In genomic region chr16:28539423-28539822, GRCm38 (mm10) we compare ENCODE assay signal across 27 mouse cellular contexts.
DNase-seq lines count a peak whose midpoint lies in the region; ATAC-seq and TF ChIP-seq lines count a peak whose summit lies in the region.
"Had no signal": no experiment of that assay in that cellular context is flagged by ENCODE, and none has a peak within 500 bp of the region (broad histone marks: within the 10 kb centered on the region; RNA-seq: fewer than 3 reads in every experiment).

No protein-coding gene starts in this region.

- no peaks in the 10 kb centered on the region for H3K27me3 ChIP-seq in forebrain, embryonic 12.5 days
- H3K27me3 ChIP-seq: CH12.LX; embryonic facial prominence, embryonic 13.5 days; embryonic facial prominence, embryonic 15.5 days; forebrain, embryonic 13.5 days; forebrain, embryonic 15.5 days had no signal

- H3K9ac ChIP-seq in forebrain, embryonic 12.5 days = no peak overlapping the region
- H3K9ac ChIP-seq: embryonic facial prominence, embryonic 13.5 days; embryonic facial prominence, embryonic 15.5 days; forebrain, embryonic 13.5 days; forebrain, embryonic 15.5 days; forebrain, postnatal 0 days had no signal

- no peaks in the 10 kb centered on the region for H3K9me3 ChIP-seq in forebrain, embryonic 12.5 days
- H3K9me3 ChIP-seq: embryonic facial prominence, embryonic 13.5 days; embryonic facial prominence, embryonic 15.5 days; forebrain, embryonic 10.5 days; forebrain, embryonic 13.5 days; forebrain, embryonic 15.5 days had no signal

- no peaks in the 10 kb centered on the region for H3K4me1 ChIP-seq in forebrain, embryonic 12.5 days
- H3K4me1 ChIP-seq: embryonic facial prominence, embryonic 13.5 days; embryonic facial prominence, embryonic 15.5 days; forebrain, embryonic 10.5 days; forebrain, embryonic 13.5 days; forebrain, embryonic 15.5 days had no signal

- no peak overlapping the region for H3K4me3 ChIP-seq in left cerebral cortex, adult 2 months
- no peak overlapping the region for H3K4me3 ChIP-seq in forebrain, embryonic 12.5 days (replicated peaks)
- H3K4me3 ChIP-seq: embryonic facial prominence, embryonic 13.5 days; embryonic facial prominence, embryonic 15.5 days; erythroblast, embryonic 14.5 days; forebrain, embryonic 10.5 days; forebrain, embryonic 13.5 days; forebrain, embryonic 15.5 days had no signal

- H3K27ac ChIP-seq in left cerebral cortex, adult 2 months = peak overlapping the region; percentile 68
- H3K27ac ChIP-seq in forebrain, embryonic 12.5 days = no peak overlapping the region
- H3K27ac ChIP-seq: embryonic facial prominence, embryonic 13.5 days; embryonic facial prominence, embryonic 15.5 days; forebrain, embryonic 10.5 days; forebrain, embryonic 13.5 days; forebrain, embryonic 15.5 days had no signal

- DNase-seq in frontal cortex, postnatal 14 days (ENCODE audit: low spot score in 2 of 2) = no peak
- DNase-seq in left cerebral cortex, adult 2 months (ENCODE audit: extremely low spot score in 1 of 2, low spot score in 2 of 2) = no peak
- DNase-seq in left cerebral cortex, adult 9 months (ENCODE audit: low spot score in 2 of 2) = no peak
- DNase-seq: adrenal gland, adult 8-10 months; adrenal gland, postnatal 14 days; adrenal gland, postnatal 36 days; B cell, adult 2 months; cerebellum, adult 11 months; cerebellum, adult 18-20 months; cerebellum, adult 8-10 months; cerebellum, adult 9-11 months; cerebellum, postnatal 14 days; cerebellum, postnatal 36 days; forebrain, postnatal 0 days had no signal

- ATAC-seq in frontal cortex, adult (ENCODE audit: low TSS enrichment) = peak; percentile 64
- ATAC-seq in forebrain, embryonic 12.5 days (ENCODE audit: low FRiP score) = no peak
- ATAC-seq: activated CD4-positive, CD25-positive, alpha-beta regulatory T cell, adult 4 months; CD4-positive, CD25-positive, alpha-beta regulatory T cell, adult 4 months; forebrain, embryonic 13.5 days; forebrain, embryonic 15.5 days; forebrain, postnatal 0 days; Patski had no signal

- intact Hi-C loops in left cerebral cortex, adult 2 months (cut with DNase I) = no loop called here

- H3K4me2 ChIP-seq in forebrain, embryonic 12.5 days = no peak overlapping the region
- H3K4me2 ChIP-seq: embryonic facial prominence, embryonic 13.5 days; embryonic facial prominence, embryonic 15.5 days; forebrain, embryonic 13.5 days; forebrain, embryonic 15.5 days had no signal

- H3K36me3 ChIP-seq in forebrain, embryonic 12.5 days (replicated peaks) = no peaks in the 10 kb centered on the region
- H3K36me3 ChIP-seq: embryonic facial prominence, embryonic 13.5 days; embryonic facial prominence, embryonic 15.5 days; forebrain, embryonic 10.5 days; forebrain, embryonic 15.5 days; G1E had no signal

- TF ChIP-seq CTCF in left cerebral cortex, adult 2 months (IDR thresholded peaks at IDR 0.05) = no peak

- 81% methylated on average over 3 of the region's 3 CpGs for WGBS in forebrain, embryonic 12.5 days
